Mouse (Mus musculus): ENCODE measurements around the gene Slc19a2.

DNA sequence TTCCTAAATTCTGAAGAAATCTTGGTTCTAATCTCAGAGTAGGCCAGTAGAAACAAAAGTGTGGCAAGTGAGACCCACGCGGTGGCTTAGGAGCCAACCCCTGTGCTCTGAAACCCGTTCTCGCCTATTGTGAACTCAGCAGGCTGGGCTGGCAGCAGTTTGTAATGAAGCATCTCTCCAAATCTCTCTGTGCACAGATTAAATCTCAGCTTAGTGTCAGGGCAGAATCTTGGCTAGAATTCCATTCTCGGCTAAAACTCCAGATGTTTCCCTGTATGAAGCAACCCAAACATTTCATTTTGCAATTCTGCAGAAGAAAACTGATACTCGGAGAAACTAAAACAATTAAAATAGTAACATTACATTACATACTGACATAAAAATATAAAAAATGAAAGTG is 33.3 kb upstream of the Slc19a2 start:
- TF ChIP-seq CTCF (IDR thresholded peaks at IDR 0.05; ENCODE audit: low read depth) = no peak
- TF ChIP-seq EP300 (IDR thresholded peaks at IDR 0.05; ENCODE audit: low read depth) = no peak

Data from liver, postnatal 0 days (tissue).